Mouse (Mus musculus) brain, embryonic 14.5 days (tissue): ENCODE measurements at regions not wholly inside any gene's neighbourhood (a gene's known extent, or its start where the extent isn't known, plus 50 kb on each side); places are given as distances from the start of the nearest gene placed in this dataset.

ENCODE experiments used
- CTCF ChIP-seq: fragments of 200-500 bp; IDR thresholded peaks from 2 replicates; pipeline ENCODE4 v1.5.1; 2012; ENCODE audit warnings: inconsistent platforms, mild to moderate bottlenecking, moderate library complexity, borderline replicate concordance; ENCODE audit not compliant: insufficient read depth, insufficient read length; ENCODE audit errors: extremely low read depth
- POLR2A ChIP-seq: fragments of 200-500 bp; IDR thresholded peaks from 2 replicates; pipeline ENCODE4 v1.6.1; 2012; ENCODE audit warnings: mild to moderate bottlenecking, inconsistent platforms, borderline replicate concordance; ENCODE audit not compliant: poor library complexity, insufficient read depth, insufficient read length, severe bottlenecking; ENCODE audit errors: extremely low read depth

- TF ChIP-seq CTCF (no peak), POLR2A (no peak)
Observed at GRCm38 (mm10) chr19:59738541-59738940, 204.9 kb downstream of the Rab11fip2 start.
